Mouse (Mus musculus): ENCODE measurements around the gene Bcam.

The Bcam gene

GRCm38 (mm10) chr7:19751070-19751383 is 19.8 kb downstream of the Bcam start:
- DNase-seq: no peak

- DNase-seq: peak; percentile 81
Observed at GRCm38 (mm10) chr7:19750217-19751069, 20.4 kb downstream of the Bcam start, which contains the start of gene Nectin2. Gene Nectin2, minus strand, starts transcription at chr7:19750483.

GRCm38 (mm10) chr7:19749389-19750216 is 21.2 kb downstream of the Bcam start:
- peak; percentile 89 for DNase-seq

- DNase-seq: no peak
Observed at GRCm38 (mm10) chr7:19748219-19749195, 22.3 kb downstream of the Bcam start.

GRCm38 (mm10) chr7:19747420-19748218 is 23.2 kb downstream of the Bcam start:
- DNase-seq: no peak

GRCm38 (mm10) chr7:19746426-19747201 is 24.2 kb downstream of the Bcam start:
- no peak for DNase-seq

GRCm38 (mm10) chr7:19745971-19746370 is 24.8 kb downstream of the Bcam start:
- no peak for DNase-seq

GRCm38 (mm10) chr7:19744590-19745385 is 26.0 kb downstream of the Bcam start:
- no peak for DNase-seq

- DNase-seq: no peak
Observed at GRCm38 (mm10) chr7:19743791-19744190, 27.0 kb downstream of the Bcam start.

GRCm38 (mm10) chr7:19742468-19742867 is 28.3 kb downstream of the Bcam start:
- DNase-seq: no peak

- no peak for DNase-seq
Observed at GRCm38 (mm10) chr7:19741329-19742031, 29.3 kb downstream of the Bcam start.

- no peak for DNase-seq
Observed at GRCm38 (mm10) chr7:19740269-19740668, 30.5 kb downstream of the Bcam start.

GRCm38 (mm10) chr7:19738771-19739170 is 32.0 kb downstream of the Bcam start:
- DNase-seq: no peak

- no peak for DNase-seq
Observed at GRCm38 (mm10) chr7:19736389-19737057, 34.3 kb downstream of the Bcam start.

GRCm38 (mm10) chr7:19734178-19734666 is 36.6 kb downstream of the Bcam start:
- DNase-seq: no peak

- no peak for DNase-seq
Observed at GRCm38 (mm10) chr7:19726541-19726940, 44.3 kb downstream of the Bcam start.

- DNase-seq: no peak
Observed at GRCm38 (mm10) chr7:19724167-19724566, 46.6 kb downstream of the Bcam start.

GRCm38 (mm10) chr7:19722754-19723195 is 48.0 kb downstream of the Bcam start:
- DNase-seq: no peak

- DNase-seq: no peak
Observed at GRCm38 (mm10) chr7:19719200-19719599, 51.6 kb downstream of the Bcam start.
